Mouse (Mus musculus) heart, postnatal 4 days (tissue): ENCODE data around the gene Plbd2. TPM values are rescaled to one million over a fixed set of nuclear protein-coding genes. Genes with fewer than 3 reads are reported as not detected.
"Not testable (repeated sequence)": the region's sequence is repeated elsewhere in the genome, so short reads cannot be mapped to it uniquely, and the experiment has no call there.

Experiments used
- DNase-seq: peaks from one replicate; pipeline ENCODE4 v3.0.0; 2021
- total RNA-seq, 2 experiments: library from RNA; stranded (reverse); gene quantifications; 2 replicates each; pipeline ENCODE4 v1.2.3; 2021

Plbd2 gene
- total RNA-seq, 2 experiments from 2014 or later, result 38.0 to 38.3 TPM

- peak; percentile 98 for DNase-seq
Measured at GRCm38 (mm10) chr5:120510982-120511642, 7.7 kb upstream of the Plbd2 start, which contains the start of gene Slc8b1. Slc8b1 (plus strand) TSS chr5:120511168.

- no peak for DNase-seq
Measured at GRCm38 (mm10) chr5:120507311-120507710, 3.9 kb upstream of the Plbd2 start.

- DNase-seq, result no peak
Measured at GRCm38 (mm10) chr5:120506490-120506889, 3.1 kb upstream of the Plbd2 start.

DNA sequence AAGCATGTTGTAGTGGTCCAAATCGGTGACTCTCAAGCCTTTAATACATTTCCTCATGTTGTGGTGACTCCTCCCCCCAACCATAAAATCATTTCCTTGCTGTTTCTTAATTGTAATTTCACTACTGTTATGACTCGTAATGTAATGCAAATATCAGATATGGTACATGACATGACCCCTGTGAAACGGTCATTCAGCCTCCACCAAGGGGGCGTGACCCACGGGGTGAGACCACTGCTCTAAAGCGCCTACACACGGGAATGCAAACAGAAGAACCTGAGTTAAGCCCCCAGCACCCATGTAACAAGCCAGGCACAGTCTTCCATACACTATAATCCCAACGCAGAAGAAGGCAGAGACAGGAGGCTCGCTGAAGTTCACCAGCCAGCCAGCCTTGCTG, 2.4 kb upstream of the Plbd2 start:
- no peak for DNase-seq

DNA sequence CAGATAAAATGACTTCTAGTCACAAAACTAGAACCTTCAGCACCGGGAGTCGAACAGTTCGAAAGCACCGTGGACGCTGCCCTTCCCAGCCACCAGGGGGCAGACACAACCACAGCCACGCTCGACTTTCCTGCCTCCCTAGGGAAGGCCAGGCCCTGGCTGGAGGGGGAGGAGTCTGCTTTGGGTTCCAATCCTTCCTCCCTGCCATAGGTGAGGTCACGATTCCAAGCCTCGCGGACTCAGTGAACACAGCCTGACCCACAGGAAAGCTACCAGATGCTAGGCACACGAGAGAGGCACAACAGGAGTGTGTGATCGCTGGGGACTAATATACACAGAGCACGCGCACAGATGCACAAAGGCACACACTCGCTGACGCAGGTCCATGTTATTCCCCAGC, 1.9 kb upstream of the Plbd2 start:
- DNase-seq, result peak; percentile 87

DNA sequence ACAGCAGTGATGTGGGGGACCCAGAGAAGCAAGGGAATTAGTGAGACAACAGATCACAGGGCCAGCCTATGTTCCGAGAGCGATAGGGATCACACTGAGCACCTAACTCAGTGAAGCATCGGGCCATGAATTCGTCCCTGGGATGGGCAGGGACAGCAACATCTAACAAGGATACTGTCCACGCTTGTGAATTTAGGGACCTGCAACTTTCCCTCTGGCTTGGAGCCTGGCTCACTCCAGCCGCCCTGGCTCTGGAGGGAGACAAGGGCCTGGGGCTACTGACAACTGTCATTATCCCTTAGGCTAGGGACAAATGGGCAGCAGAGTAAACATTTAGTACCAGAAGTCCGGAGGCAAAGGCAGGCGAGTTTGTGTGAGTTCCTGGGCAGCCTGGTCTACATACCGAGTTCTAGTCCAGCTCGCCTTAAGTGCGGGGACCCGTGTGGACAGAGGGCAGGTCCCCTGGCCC, 716 bp downstream of the Plbd2 start:
- DNase-seq, result no peak

DNA sequence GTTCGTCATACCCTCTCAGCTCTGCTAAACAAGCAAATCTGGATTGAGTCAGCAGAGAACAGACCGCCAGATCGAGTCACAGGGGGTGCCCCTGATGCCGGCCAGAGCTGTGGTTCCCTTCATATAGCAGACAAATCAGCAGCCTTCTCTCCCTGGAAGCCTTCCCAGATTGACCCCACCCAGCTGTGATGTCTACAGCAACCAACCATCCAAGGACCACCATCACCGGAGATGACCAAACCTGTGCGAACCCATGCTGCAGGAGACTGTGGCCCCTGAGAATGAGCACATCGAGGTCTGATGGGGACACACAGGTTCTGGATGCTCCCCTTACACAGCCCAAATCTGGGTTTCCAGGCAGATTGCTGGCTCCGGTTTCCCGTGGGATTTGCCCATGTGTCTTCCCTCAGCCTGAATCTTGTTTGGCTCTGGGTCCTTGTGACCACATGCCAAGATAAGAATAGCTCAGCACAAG, 1.2 kb downstream of the Plbd2 start:
- DNase-seq, result no peak

GRCm38 (mm10) chr5:120500609-120501008, 2.8 kb downstream of the Plbd2 start:
- DNase-seq, result not testable (repeated sequence)

DNA sequence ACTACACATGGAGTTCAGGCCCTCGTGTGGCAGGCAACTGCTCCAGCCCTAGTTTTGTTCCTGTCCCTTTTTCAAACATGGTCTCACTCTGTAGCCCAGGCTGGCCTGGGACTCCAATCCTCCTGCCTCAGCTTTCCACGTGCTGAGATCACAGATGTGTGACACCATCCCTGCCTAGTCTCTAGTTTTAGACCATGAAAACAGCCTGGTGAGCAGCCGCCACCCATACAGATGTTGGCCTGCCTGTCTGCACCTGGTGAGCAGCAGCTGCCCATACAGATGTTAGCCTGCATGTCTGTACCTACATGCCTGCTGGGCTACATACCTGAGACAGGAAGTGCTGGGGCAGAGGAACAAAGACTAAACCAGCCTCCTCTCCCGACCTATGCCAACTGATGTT, 4.2 kb downstream of the Plbd2 start:
- no peak for DNase-seq

DNA sequence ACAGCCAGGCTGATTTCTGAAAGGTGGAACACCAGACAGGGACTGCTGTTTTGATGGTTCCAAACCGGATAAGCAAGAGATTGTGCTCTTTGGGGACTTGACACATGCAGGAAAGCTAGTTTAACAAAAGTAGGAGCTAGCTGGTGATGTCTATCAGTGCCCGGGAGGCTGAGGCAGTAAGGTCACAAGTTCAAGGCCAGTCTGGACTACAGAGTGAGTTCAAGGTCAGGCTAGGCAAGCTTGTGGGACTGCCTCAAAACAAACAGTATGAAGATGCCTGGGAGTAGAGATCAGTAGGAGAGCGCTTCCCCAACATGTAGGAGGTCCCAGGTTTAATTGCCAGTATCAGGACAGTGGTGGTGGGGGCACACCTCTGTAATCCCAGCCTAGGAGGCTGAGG, 6.4 kb downstream of the Plbd2 start:
- DNase-seq, result no peak

GRCm38 (mm10) chr5:120495703-120496226, 7.7 kb downstream of the Plbd2 start:
- no peak for DNase-seq

- no peak for DNase-seq
Measured at GRCm38 (mm10) chr5:120495064-120495702, 8.2 kb downstream of the Plbd2 start.

GRCm38 (mm10) chr5:120493873-120494395, 9.5 kb downstream of the Plbd2 start:
- no peak for DNase-seq

DNA sequence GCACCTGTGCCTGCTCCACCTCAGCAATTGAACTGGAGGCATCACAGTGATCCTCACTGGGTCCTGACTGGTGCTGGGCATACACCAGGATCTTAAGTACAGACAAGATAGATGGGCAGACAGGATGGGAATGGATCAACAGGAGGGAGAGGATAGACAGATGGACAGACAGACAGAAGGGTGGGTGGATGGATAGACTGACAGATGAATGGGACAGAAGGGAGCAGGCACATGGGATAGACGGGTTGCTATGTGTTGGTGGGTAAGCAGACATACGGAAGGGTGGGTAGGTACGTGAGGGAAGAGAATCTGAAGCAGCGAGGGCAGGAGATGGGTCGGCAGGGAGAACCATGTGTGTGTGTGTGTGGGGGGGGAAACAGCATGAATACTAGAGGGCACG, 10.0 kb downstream of the Plbd2 start:
- no peak for DNase-seq

GRCm38 (mm10) chr5:120492437-120492836, 11.0 kb downstream of the Plbd2 start:
- DNase-seq, result peak; percentile 49

GRCm38 (mm10) chr5:120490679-120491192, 12.7 kb downstream of the Plbd2 start:
- DNase-seq, result peak; percentile 46

- no peak for DNase-seq
Measured at GRCm38 (mm10) chr5:120487844-120488243, 15.6 kb downstream of the Plbd2 start.

DNA sequence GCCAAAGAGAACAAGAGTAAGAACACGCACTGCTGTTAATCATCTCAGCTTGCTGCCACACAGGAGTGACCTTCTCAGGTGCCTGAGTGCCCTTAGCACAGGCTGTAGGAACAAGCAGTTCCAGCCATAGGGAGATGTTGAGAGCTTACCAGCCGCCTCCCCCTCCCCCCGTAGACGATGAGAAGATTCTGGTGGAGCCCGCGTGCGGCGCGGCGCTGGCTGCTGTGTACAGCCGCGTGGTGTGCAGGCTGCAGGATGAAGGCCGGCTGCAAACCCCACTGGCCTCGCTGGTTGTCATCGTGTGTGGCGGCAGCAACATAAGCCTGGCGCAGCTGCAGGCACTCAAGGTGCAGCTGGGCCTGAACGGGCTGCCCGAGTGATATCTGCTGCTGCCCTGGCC, 20.0 kb downstream of the Plbd2 start:
- DNase-seq, result no peak

- no peak for DNase-seq
Measured at GRCm38 (mm10) chr5:120481205-120481604, 22.2 kb downstream of the Plbd2 start.

DNA sequence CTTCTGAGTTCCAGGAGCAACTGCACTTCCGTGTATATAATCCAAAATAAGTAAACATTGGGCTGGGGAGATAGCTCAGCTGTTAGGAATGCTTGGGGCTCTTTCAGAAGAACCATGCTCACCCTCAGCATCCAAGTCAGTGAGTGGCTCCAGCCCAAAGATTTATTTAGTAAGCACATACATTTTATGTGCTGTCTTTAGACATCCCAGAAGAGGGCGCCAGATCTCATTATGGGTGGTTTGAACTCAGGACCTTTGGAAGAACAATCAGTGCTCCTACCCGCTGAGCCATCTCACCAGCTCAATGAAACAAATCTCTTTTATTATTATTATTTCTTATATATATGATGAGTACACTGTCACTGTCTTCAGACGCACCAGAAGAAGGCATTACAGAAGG, 23.9 kb downstream of the Plbd2 start:
- DNase-seq, result no peak

- DNase-seq, result no peak
Measured at GRCm38 (mm10) chr5:120477993-120478392, 25.4 kb downstream of the Plbd2 start.

GRCm38 (mm10) chr5:120476296-120476695, 27.1 kb downstream of the Plbd2 start, which contains the start of gene Sds:
Sds (plus strand) TSS chr5:120476526.
- no peak for DNase-seq

- no peak for DNase-seq
Measured at GRCm38 (mm10) chr5:120475861-120476260, 27.6 kb downstream of the Plbd2 start.
